Mouse (Mus musculus) frontal cortex, postnatal 14 days (tissue): ENCODE results near the gene Rps19.

Experiments used
- DNase-seq, 2 experiments: peaks; one replicate each; pipeline ENCODE4 v3.0.0; 2022; ENCODE audit warnings: low spot score in 2 of 2

Rps19 gene

GRCm38 (mm10) chr7:24902630-24903443 is 18.7 kb downstream of the Rps19 start, which contains the start of gene Arhgef1:
TSS of gene Arhgef1 (plus strand) at chr7:24902912.
- peak in 1 of 2 experiments; percentile 28 for DNase-seq

GRCm38 (mm10) chr7:24903444-24903825 is 19.3 kb downstream of the Rps19 start:
- DNase-seq = no peak

GRCm38 (mm10) chr7:24904070-24904483 is 19.9 kb downstream of the Rps19 start:
- peak; percentile 96 for DNase-seq

- peak in 1 of 2 experiments; percentile 37 for DNase-seq
Measured at GRCm38 (mm10) chr7:24904936-24905335, 20.8 kb downstream of the Rps19 start.

- DNase-seq = no peak
Measured at GRCm38 (mm10) chr7:24906551-24906950, 22.4 kb downstream of the Rps19 start.

GRCm38 (mm10) chr7:24907211-24907748 is 23.1 kb downstream of the Rps19 start:
- DNase-seq = no peak

- no peak for DNase-seq
Measured at GRCm38 (mm10) chr7:24912480-24912879, 28.3 kb downstream of the Rps19 start.

DNA sequence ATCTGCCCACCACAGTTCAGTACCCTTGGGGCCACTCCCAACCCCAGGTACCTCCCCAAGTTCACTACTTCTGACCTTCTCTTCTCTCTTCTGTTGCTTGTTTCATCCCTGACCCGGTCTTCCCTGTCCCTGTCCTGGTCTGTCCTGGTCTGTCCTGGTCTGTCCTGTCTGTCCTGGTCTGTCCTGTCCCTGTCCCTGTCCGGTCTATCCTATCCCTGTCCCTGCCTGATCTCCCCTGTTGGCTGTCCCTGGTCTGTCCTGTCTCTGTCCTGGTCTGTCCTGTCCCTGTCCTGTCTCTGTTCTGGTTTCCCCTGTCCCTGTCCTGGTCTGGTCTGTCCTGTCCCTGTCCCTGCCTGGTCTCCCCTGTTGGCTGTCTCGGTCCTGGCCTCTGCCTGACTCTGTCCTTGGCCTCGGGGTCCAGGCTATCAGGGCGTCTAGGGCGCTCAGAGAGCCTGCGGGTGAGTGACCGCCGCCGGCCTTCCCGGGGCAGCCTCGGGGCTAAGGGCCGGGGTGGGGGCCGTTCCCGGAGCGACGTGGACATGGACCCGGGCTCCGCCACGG is 34.7 kb downstream of the Rps19 start:
- no peak for DNase-seq

DNA sequence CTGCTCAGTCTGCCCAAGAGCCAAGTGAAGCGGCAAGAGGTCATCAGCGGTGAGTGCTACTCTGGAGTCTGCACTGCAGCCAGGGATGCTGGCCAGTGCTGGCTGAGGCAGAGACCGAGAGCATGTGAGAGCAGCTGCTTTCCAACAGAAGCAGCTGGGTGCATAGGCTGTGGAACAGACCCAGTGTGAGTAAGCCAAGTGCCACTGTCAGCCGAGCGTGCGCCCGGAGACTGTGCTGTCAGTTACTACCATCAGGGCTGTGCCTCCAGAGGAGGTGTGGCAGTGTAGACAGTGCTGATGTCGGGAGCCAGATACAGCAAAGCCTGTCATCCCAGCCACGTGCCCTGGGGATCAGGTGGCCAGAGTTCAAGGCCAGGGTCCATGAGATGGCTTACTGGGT is 35.6 kb downstream of the Rps19 start:
- no peak for DNase-seq

DNA sequence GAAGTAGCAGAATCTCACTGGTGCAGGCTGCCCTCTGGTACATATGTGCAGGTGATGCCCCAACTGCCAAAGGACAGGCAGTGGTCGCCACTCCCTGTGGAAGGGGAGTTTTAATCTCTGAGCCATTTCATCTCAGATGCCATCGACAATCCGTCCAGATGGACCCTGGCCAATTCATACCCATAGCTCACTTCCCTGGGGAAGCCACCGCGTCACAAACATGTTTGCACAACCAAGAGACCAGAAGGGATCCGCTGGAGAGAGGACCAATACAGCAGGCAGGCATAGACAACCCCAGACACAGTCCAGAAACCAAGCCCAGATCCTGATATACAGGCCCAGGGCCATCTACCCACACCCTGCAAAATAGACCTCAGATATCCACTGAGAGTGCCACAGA is 46.3 kb downstream of the Rps19 start:
- DNase-seq = no peak

DNA sequence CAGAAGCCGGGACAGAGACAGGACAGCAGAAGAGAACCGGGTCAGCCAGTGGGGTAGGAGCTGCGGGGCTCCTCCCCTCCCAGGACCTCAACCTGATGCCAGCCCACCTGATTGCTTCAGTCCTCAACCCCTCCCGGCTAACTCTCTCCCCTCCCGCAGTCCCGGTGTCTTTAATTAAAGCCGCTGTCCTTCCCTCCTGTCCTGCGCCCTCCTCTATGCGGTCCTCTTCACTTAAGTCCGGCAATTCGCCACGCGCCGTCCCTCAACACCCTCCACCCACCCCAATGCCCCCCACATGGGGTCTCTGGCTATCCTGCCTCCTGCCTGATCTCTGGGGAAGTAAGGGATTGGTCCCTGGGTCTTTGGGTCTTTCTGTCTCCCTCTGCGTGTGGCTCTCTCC is 47.5 kb downstream of the Rps19 start:
- no peak for DNase-seq
